Mouse (Mus musculus): Measurements from ENCODE around the gene Trh.
A peak's percentile ranks its signal among the peaks of the same experiment; 100 is the strongest.

Gene Trh

GRCm38 (mm10) chr6:92222021-92222420 is 22.4 kb downstream of the Trh start:
- DNase-seq (ENCODE audit: low spot score in 2 of 2) = no peak

- DNase-seq (ENCODE audit: low spot score in 2 of 2) = no peak
Observed at GRCm38 (mm10) chr6:92221604-92222003, 22.8 kb downstream of the Trh start.

- DNase-seq (ENCODE audit: low spot score in 2 of 2) = peak; percentile 7 to 9
Observed at GRCm38 (mm10) chr6:92219445-92219844, 25.0 kb downstream of the Trh start.

- DNase-seq (ENCODE audit: low spot score in 2 of 2) = peak; percentile 86 to 91
Observed at GRCm38 (mm10) chr6:92214773-92215449, 29.5 kb downstream of the Trh start, which contains the start of gene Rbsn. TSS of gene Rbsn (minus strand) at chr6:92214925.

GRCm38 (mm10) chr6:92214055-92214772 is 30.2 kb downstream of the Trh start:
- no peak for DNase-seq (ENCODE audit: low spot score in 2 of 2)

GRCm38 (mm10) chr6:92199414-92199813 is 45.0 kb downstream of the Trh start:
- no peak for DNase-seq (ENCODE audit: low spot score in 2 of 2)

Data from urinary bladder, postnatal 36 days (tissue).